Mouse (Mus musculus) liver, embryonic 12.5 days (tissue): ENCODE data around the gene Ddx49. TPM values are rescaled to one million over a fixed set of nuclear protein-coding genes. Genes with fewer than 3 reads are reported as not detected.

Source experiments
- ATAC-seq: fragments of 200-750 bp; cut with Nextera tagmentation; 2 replicates; pipeline ENCODE4 v1.8.0; 2017; ENCODE audit warnings: moderate number of reproducible peaks, mild to moderate bottlenecking, moderate library complexity
- H3K27ac ChIP-seq: fragments of 300-500 bp; sonication (generic); 2 replicates; pipeline ENCODE4 v1.5.1; 2016; ENCODE audit warnings: mild to moderate bottlenecking
- H3K27me3 ChIP-seq: fragments of 300-500 bp; sonication (generic); replicated peaks from 2 replicates; pipeline ENCODE4 v1.6.1; 2016; ENCODE audit warnings: mild to moderate bottlenecking, moderate library complexity
- H3K36me3 ChIP-seq: fragments of 300-500 bp; sonication (generic); 2 replicates; pipeline ENCODE4 v1.6.1; 2016; ENCODE audit warnings: mild to moderate bottlenecking, moderate library complexity
- H3K4me1 ChIP-seq: fragments of 300-500 bp; sonication (generic); 2 replicates; pipeline ENCODE4 v1.6.1; 2016
- H3K4me2 ChIP-seq: fragments of 300-500 bp; sonication (generic); 2 replicates; pipeline ENCODE4 v1.6.1; 2016; ENCODE audit warnings: mild to moderate bottlenecking, moderate library complexity
- H3K4me3 ChIP-seq: fragments of 300-500 bp; sonication (generic); 2 replicates; pipeline ENCODE4 v1.5.1; 2016; ENCODE audit warnings: mild to moderate bottlenecking, moderate library complexity
- H3K9ac ChIP-seq: fragments of 300-500 bp; sonication (generic); 2 replicates; pipeline ENCODE4 v1.6.1; 2016; ENCODE audit warnings: mild to moderate bottlenecking, moderate library complexity
- H3K9me3 ChIP-seq: fragments of 300-500 bp; sonication (generic); replicated peaks from 2 replicates; pipeline ENCODE4 v1.6.1; 2016; ENCODE audit warnings: mild to moderate bottlenecking, moderate library complexity
- WGBS: fragments of 180-500 bp; shearing (Covaris S2); methylation state at CpG from one replicate; pipeline ENCODE4 v1.1.7; 2016; ENCODE audit not compliant: insufficient replicate concordance; 5-methylcytosine and 5-hydroxymethylcytosine counted together
- polyA plus RNA-seq: library from polyadenylated mRNA; unstranded; fragments of >200 nt; fragmentation: Nextera tagmentation; extraction: Ambion mirVana; gene quantifications from 2 replicates; pipeline ENCODE4 v1.2.1, GENCODE M21; 2016

Gene Ddx49
- polyA plus RNA-seq, 1 experiment from 2014 or later = 40.0 TPM

DNA sequence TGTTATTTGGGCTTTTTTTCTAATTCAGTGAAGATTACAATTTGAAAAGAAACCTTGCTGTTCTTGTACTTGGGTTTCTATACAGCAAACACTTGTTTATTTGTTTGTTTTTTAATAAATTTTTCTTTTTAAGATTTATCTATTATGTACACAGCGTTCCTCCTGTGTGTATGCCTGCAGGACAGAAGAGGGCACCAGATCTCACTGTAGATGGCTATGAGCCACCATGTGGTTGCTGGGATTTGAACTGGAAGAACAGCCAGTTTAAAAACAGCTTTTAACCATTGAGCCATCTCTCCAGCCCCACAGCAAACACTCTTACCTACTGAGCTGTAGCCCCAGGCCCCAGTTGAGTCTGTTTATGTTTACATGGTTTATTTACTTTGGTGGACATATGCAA is 47.7 kb downstream of the Ddx49 start:
- no peaks in the 10 kb centered on the region for H3K9me3 ChIP-seq
- no peak overlapping the region for H3K27ac ChIP-seq
- peaks cover 100% of the 10 kb centered on the region for H3K36me3 ChIP-seq
- 74% methylated on average over 1 of the region's 1 CpGs for WGBS
- no peaks in the 10 kb centered on the region for H3K27me3 ChIP-seq
- peaks cover 16% of the 10 kb centered on the region for H3K4me1 ChIP-seq
- no peak for ATAC-seq
- H3K4me3 ChIP-seq = no peak overlapping the region
- no peak overlapping the region for H3K4me2 ChIP-seq
- H3K9ac ChIP-seq = no peak overlapping the region

DNA sequence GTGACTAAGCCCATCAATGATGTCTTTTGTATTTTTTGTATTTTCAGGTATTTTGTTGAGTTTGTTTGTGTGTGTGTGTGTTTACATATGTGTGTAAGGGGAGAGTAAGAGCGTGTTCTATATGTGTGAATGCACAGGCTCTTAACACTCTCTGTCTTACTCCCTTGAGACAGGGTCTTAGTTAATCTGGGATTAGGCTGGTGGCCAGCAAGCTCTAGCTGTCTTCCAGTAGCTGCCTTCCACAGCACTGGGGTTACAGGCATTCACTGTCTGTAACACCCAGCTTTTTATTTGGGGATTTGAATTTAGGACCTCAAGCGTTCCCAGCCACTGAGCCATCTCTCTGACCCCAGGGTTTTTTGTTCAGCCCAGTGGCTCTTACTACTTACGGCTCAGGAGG is 54.4 kb downstream of the Ddx49 start:
- H3K9ac ChIP-seq = no peak overlapping the region
- WGBS = 86% methylated on average over 3 of the region's 3 CpGs
- H3K9me3 ChIP-seq = no peaks in the 10 kb centered on the region
- no peak overlapping the region for H3K27ac ChIP-seq
- ATAC-seq = no peak
- peaks cover 96% of the 10 kb centered on the region for H3K36me3 ChIP-seq
- no peak overlapping the region for H3K4me3 ChIP-seq
- no peaks in the 10 kb centered on the region for H3K27me3 ChIP-seq
- H3K4me2 ChIP-seq = no peak overlapping the region
- peaks cover 5% of the 10 kb centered on the region for H3K4me1 ChIP-seq

DNA sequence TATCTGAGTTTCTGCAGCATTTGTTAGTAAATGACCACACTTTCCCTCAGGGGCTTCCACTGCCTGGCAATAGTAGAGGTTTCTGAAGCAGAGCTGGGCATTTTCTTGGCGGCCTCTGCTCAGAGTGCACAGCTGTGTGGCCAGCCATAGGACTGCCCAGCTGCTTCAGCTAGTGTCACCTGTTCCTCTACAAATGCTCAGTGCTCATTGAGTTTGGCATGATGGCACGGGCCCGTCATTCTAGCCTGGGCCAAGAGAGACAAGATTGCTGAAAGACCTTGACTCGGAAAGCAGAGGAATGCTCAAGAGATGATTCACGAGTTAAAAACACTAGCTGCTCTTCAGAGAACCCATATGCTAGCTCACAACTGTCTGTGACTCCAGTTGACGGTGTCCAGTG is 55.7 kb downstream of the Ddx49 start:
- H3K9me3 ChIP-seq = no peaks in the 10 kb centered on the region
- peaks cover 5% of the 10 kb centered on the region for H3K4me1 ChIP-seq
- peaks cover 96% of the 10 kb centered on the region for H3K36me3 ChIP-seq
- no peak overlapping the region for H3K27ac ChIP-seq
- no peak for ATAC-seq
- H3K27me3 ChIP-seq = no peaks in the 10 kb centered on the region
- no peak overlapping the region for H3K4me3 ChIP-seq
- WGBS = 82% methylated on average over 6 of the region's 6 CpGs
- no peak overlapping the region for H3K9ac ChIP-seq
- H3K4me2 ChIP-seq = no peak overlapping the region

Other genes with a start within 250 kb of the Ddx49 start
- gene Tm6sf2, start 229.6 kb downstream of the Ddx49 start, polyA plus RNA-seq = 0.68 and 0.74 TPM in 2 replicates
- 0.12 and 0.26 TPM in 2 replicates for gene Hapln4, start 219.0 kb downstream of the Ddx49 start, polyA plus RNA-seq
- not detected in 2 replicates for gene Ncan, start 181.6 kb downstream of the Ddx49 start, polyA plus RNA-seq
- gene Nr2c2ap, start 171.2 kb downstream of the Ddx49 start, polyA plus RNA-seq = 30.9 and 33.0 TPM in 2 replicates
- gene Rfxank, start 163.3 kb downstream of the Ddx49 start, polyA plus RNA-seq = 9.6 and 9.8 TPM in 2 replicates
- gene Borcs8, start 163.0 kb downstream of the Ddx49 start, polyA plus RNA-seq = 25.1 and 28.8 TPM in 2 replicates
- 0.23 and 0.36 TPM in 2 replicates for gene Mef2b, start 162.8 kb downstream of the Ddx49 start, polyA plus RNA-seq
- 37.7 and 39.4 TPM in 2 replicates for gene Tmem161a, start 130.1 kb downstream of the Ddx49 start, polyA plus RNA-seq
- gene Slc25a42, start 90.2 kb downstream of the Ddx49 start, polyA plus RNA-seq = 6.6 and 8.5 TPM in 2 replicates
- gene Sugp2, start 68.3 kb downstream of the Ddx49 start, polyA plus RNA-seq = 24.4 and 24.7 TPM in 2 replicates
- gene Armc6, start 68.0 kb downstream of the Ddx49 start, polyA plus RNA-seq = 23.9 and 24.8 TPM in 2 replicates
- gene Homer3, start 19.7 kb downstream of the Ddx49 start, polyA plus RNA-seq = 19.6 and 21.4 TPM in 2 replicates
- 205 and 212 TPM in 2 replicates for gene Cope, start within 50 bp of the Ddx49 start, polyA plus RNA-seq
- gene Cers1, start 13.3 kb upstream of the Ddx49 start, polyA plus RNA-seq = 0.45 and 0.63 TPM in 2 replicates
- gene Gdf1, start 27.3 kb upstream of the Ddx49 start, polyA plus RNA-seq = 1.0 and 1.5 TPM in 2 replicates
- 30.4 and 30.5 TPM in 2 replicates for gene Upf1, start 50.8 kb upstream of the Ddx49 start, polyA plus RNA-seq
- 0.27 and 0.63 TPM in 2 replicates for gene Comp, start 71.1 kb upstream of the Ddx49 start, polyA plus RNA-seq
- gene Crtc1, start 137.1 kb upstream of the Ddx49 start, polyA plus RNA-seq = 6.6 and 6.9 TPM in 2 replicates
- gene Klhl26, start 174.5 kb upstream of the Ddx49 start, polyA plus RNA-seq = 9.4 and 9.5 TPM in 2 replicates
- 0.18 and 0.37 TPM in 2 replicates for gene Tmem59l, start 184.9 kb upstream of the Ddx49 start, polyA plus RNA-seq
- 3.9 and 4.0 TPM in 2 replicates for gene Crlf1, start 190.7 kb upstream of the Ddx49 start, polyA plus RNA-seq
- gene Rex1bd, start 204.3 kb upstream of the Ddx49 start, polyA plus RNA-seq = 85.6 and 86.6 TPM in 2 replicates
- gene Uba52, start 208.3 kb upstream of the Ddx49 start, polyA plus RNA-seq = 841 and 876 TPM in 2 replicates
- gene Fkbp8, start 225.2 kb upstream of the Ddx49 start, polyA plus RNA-seq = 223 and 224 TPM in 2 replicates
- gene Kxd1, start 225.5 kb upstream of the Ddx49 start, polyA plus RNA-seq = 44.7 and 45.0 TPM in 2 replicates
- gene Ell, start 237.0 kb upstream of the Ddx49 start, polyA plus RNA-seq = 13.1 TPM in 2 replicates